Mouse (Mus musculus): ENCODE data around the gene Neil3.
"Not testable (repeated sequence)": the region's sequence is repeated elsewhere in the genome, so short reads cannot be mapped to it uniquely, and the experiment has no call there.

Gene Neil3

DNA sequence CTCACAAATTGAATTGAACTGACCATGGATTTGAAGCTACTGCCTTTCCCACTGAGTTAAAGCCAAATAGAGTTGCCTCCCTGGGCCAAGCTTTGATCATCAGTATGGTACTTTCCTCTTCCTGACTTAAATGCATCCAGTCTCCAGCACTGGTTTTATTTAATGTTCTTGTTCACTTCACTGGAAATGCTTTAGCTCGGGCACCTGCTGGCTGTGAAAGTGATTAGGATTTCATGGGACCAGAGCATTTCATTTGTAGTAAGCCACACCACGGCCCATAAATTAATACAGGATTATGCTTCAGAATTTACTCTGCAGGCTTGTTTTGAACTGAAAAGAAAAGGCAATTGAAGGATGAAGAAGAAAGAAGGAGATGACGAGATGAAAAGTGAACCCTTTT, 100.8 kb downstream of the Neil3 start:
- DNase-seq (ENCODE audit: low spot score), result not testable (repeated sequence)
